Mouse (Mus musculus): Measurements from ENCODE around the gene Lrr1. TPM values are rescaled to one million over a fixed set of nuclear protein-coding genes. Genes with fewer than 3 reads are reported as not detected.
"Not testable (repeated sequence)": the region's sequence is repeated elsewhere in the genome, so short reads cannot be mapped to it uniquely, and the experiment has no call there.

Gene Lrr1
- polyA plus RNA-seq, 1 experiment: 59.9 TPM

GRCm38 (mm10) chr12:69157107-69157506 is 11.5 kb upstream of the Lrr1 start:
- no peak for TF ChIP-seq GATA1 (IDR thresholded peaks at IDR 0.05; ENCODE audit: low read length)

GRCm38 (mm10) chr12:69158366-69158764 is 10.2 kb upstream of the Lrr1 start:
- no peak for TF ChIP-seq GATA1 (IDR thresholded peaks at IDR 0.05; ENCODE audit: low read length)

- not testable (repeated sequence) for TF ChIP-seq GATA1 (IDR thresholded peaks at IDR 0.05; ENCODE audit: low read length)
These were observed 9.6 kb upstream of the Lrr1 start, which contains the start of gene Rps29 for GRCm38 (mm10) chr12:69158765-69159577. Rps29 (minus strand) TSS chr12:69159186.

- no peak for TF ChIP-seq GATA1 (IDR thresholded peaks at IDR 0.05; ENCODE audit: low read length)
These were observed 9.1 kb upstream of the Lrr1 start for GRCm38 (mm10) chr12:69159578-69159940.

GRCm38 (mm10) chr12:69164904-69165303 is 3.7 kb upstream of the Lrr1 start:
- TF ChIP-seq GATA1 (IDR thresholded peaks at IDR 0.05; ENCODE audit: low read length): no peak

- no peak for TF ChIP-seq GATA1 (IDR thresholded peaks at IDR 0.05; ENCODE audit: low read length)
These were observed 756 bp upstream of the Lrr1 start for GRCm38 (mm10) chr12:69167656-69168460.

GRCm38 (mm10) chr12:69171307-69171706 is 2.7 kb downstream of the Lrr1 start:
- no peak for TF ChIP-seq GATA1 (IDR thresholded peaks at IDR 0.05; ENCODE audit: low read length)

GRCm38 (mm10) chr12:69175975-69176374 is 7.4 kb downstream of the Lrr1 start:
- no peak for TF ChIP-seq GATA1 (IDR thresholded peaks at IDR 0.05; ENCODE audit: low read length)

- no peak for TF ChIP-seq GATA1 (IDR thresholded peaks at IDR 0.05; ENCODE audit: low read length)
These were observed 8.9 kb downstream of the Lrr1 start for GRCm38 (mm10) chr12:69177526-69177925.

- no peak for TF ChIP-seq GATA1 (IDR thresholded peaks at IDR 0.05; ENCODE audit: low read length)
These were observed 10.8 kb downstream of the Lrr1 start for GRCm38 (mm10) chr12:69179371-69179770.

- TF ChIP-seq GATA1 (IDR thresholded peaks at IDR 0.05; ENCODE audit: low read length): no peak
These were observed 13.2 kb downstream of the Lrr1 start for GRCm38 (mm10) chr12:69181800-69182199.

GRCm38 (mm10) chr12:69183583-69184308 is 15.1 kb downstream of the Lrr1 start, which contains the start of the genes Rpl36al and Mgat2:
Rpl36al (minus strand) TSS chr12:69184083.
Mgat2 (plus strand) TSS chr12:69184157.
- no peak for TF ChIP-seq GATA1 (IDR thresholded peaks at IDR 0.05; ENCODE audit: low read length)

GRCm38 (mm10) chr12:69184342-69185295 is 16.0 kb downstream of the Lrr1 start:
- TF ChIP-seq GATA1 (IDR thresholded peaks at IDR 0.05; ENCODE audit: low read length): no peak

- no peak for TF ChIP-seq GATA1 (IDR thresholded peaks at IDR 0.05; ENCODE audit: low read length)
These were observed 16.8 kb downstream of the Lrr1 start for GRCm38 (mm10) chr12:69185371-69185770.
